Comparison of ENCODE assay signal across 8 mouse cellular contexts in genomic region chr15:100614218-100614995, GRCm38 (mm10). TPM values are rescaled to one million over a fixed set of nuclear protein-coding genes. Genes with fewer than 3 reads are reported as not detected.
DNase-seq lines count a peak whose midpoint lies in the region; ATAC-seq and TF ChIP-seq lines count a peak whose summit lies in the region.

No protein-coding gene starts in this region.

- WGBS in heart, embryonic 14.5 days = 13% methylated on average over 43 of the region's 43 CpGs
- WGBS in bone marrow, adult 2 months = 13% methylated on average over 43 of the region's 43 CpGs
- 12% methylated on average over 43 of the region's 43 CpGs for WGBS in hindbrain, embryonic 12.5 days
- WGBS in midbrain, embryonic 10.5 days = 11% methylated on average over 43 of the region's 43 CpGs

- ATAC-seq in heart, embryonic 14.5 days (ENCODE audit: insufficient number of reproducible peaks, insufficient read depth, low FRiP score, low read depth) = no peak; the same call in 1 of the 2 replicates
- ATAC-seq in hindbrain, embryonic 12.5 days (ENCODE audit: low FRiP score) = no peak; the same call in 1 of the 2 replicates

- H3K4me3 ChIP-seq in heart, embryonic 14.5 days (ENCODE audit: control insufficient read depth in 1 of 2, insufficient read depth in 1 of 2, low read depth in 1 of 2, low read length in 2 of 2) = peak overlapping the region; percentile 59 to 95
- peak overlapping the region; percentile 91 for H3K4me3 ChIP-seq in bone marrow, adult 2 months (replicated peaks; ENCODE audit: control insufficient read depth, low read depth, low read length)
- H3K4me3 ChIP-seq in hindbrain, embryonic 12.5 days = peak overlapping the region; percentile 86
- peak overlapping the region; percentile 92 for H3K4me3 ChIP-seq in midbrain, embryonic 10.5 days

- H3K9me3 ChIP-seq in heart, embryonic 14.5 days (ENCODE audit: control insufficient read depth, low read length) = no peaks in the 10 kb centered on the region
- no peaks in the 10 kb centered on the region for H3K9me3 ChIP-seq in hindbrain, embryonic 12.5 days (replicated peaks)
- no peaks in the 10 kb centered on the region for H3K9me3 ChIP-seq in midbrain, embryonic 10.5 days (replicated peaks)

- H3K4me2 ChIP-seq in heart, embryonic 14.5 days (ENCODE audit: low read length) = peak overlapping the region; percentile 78
- H3K4me2 ChIP-seq in hindbrain, embryonic 12.5 days (replicated peaks) = peak overlapping the region; percentile 75

- H3K4me1 ChIP-seq in heart, embryonic 14.5 days (ENCODE audit: control insufficient read depth in 2 of 2, insufficient read depth in 2 of 2, low read length in 2 of 2) = peaks cover 8 to 16% of the 10 kb centered on the region in 2 experiments
- H3K4me1 ChIP-seq in bone marrow, adult 2 months (ENCODE audit: control insufficient read depth, insufficient read depth, low read length) = peaks cover 5% of the 10 kb centered on the region; the same call in 1 of the 2 replicates
- peaks cover 20% of the 10 kb centered on the region for H3K4me1 ChIP-seq in hindbrain, embryonic 12.5 days
- H3K4me1 ChIP-seq in midbrain, embryonic 10.5 days = peaks cover 36% of the 10 kb centered on the region

- peak overlapping the region; percentile 82 to 99 for H3K27ac ChIP-seq in heart, embryonic 14.5 days (replicated peaks in 1 of 2; ENCODE audit: control insufficient read depth in 1 of 2, insufficient read depth in 1 of 2, low read depth in 2 of 2, low read length in 2 of 2)
- peak overlapping the region; percentile 96 for H3K27ac ChIP-seq in bone marrow, adult 2 months (ENCODE audit: control insufficient read depth, insufficient read depth, low read depth, low read length, poor library complexity)
- peak overlapping the region; percentile 97 for H3K27ac ChIP-seq in hindbrain, embryonic 12.5 days
- peak overlapping the region; percentile 97 for H3K27ac ChIP-seq in midbrain, embryonic 10.5 days (replicated peaks)

- peaks cover 25% of the 10 kb centered on the region for H3K36me3 ChIP-seq in heart, embryonic 14.5 days (ENCODE audit: control insufficient read depth, insufficient read depth, low read length)
- peaks cover 17% of the 10 kb centered on the region for H3K36me3 ChIP-seq in hindbrain, embryonic 12.5 days
- peaks cover 24% of the 10 kb centered on the region for H3K36me3 ChIP-seq in midbrain, embryonic 10.5 days

- DNase-seq in heart, adult 18-20 months = no peak
- DNase-seq in A20 (ENCODE audit: low read depth, low spot score) = peak; percentile 96
- DNase-seq in midbrain, embryonic 10.5 days (ENCODE audit: low spot score) = no peak
- DNase-seq in layer of hippocampus, adult 9-10 months (ENCODE audit: low spot score) = no peak
- DNase-seq in cerebellum, postnatal 14 days = no peak

- no peak for TF ChIP-seq POLR2A in bone marrow, adult 2 months (IDR thresholded peaks at IDR 0.05; ENCODE audit: borderline replicate concordance, control insufficient read depth, low read depth, low read length)

- H3K9ac ChIP-seq in heart, embryonic 14.5 days (ENCODE audit: low read length) = peak overlapping the region; percentile 79
- H3K9ac ChIP-seq in hindbrain, embryonic 12.5 days = peak overlapping the region; percentile 89

- no peaks in the 10 kb centered on the region for H3K27me3 ChIP-seq in heart, embryonic 14.5 days (ENCODE audit: control insufficient read depth, insufficient read depth, low read length)
- no peaks in the 10 kb centered on the region; the same call in 1 of the 2 replicates for H3K27me3 ChIP-seq in hindbrain, embryonic 12.5 days
- H3K27me3 ChIP-seq in midbrain, embryonic 10.5 days (ENCODE audit: low read depth, poor library complexity, severe bottlenecking) = peaks cover 25% of the 10 kb centered on the region

- TF ChIP-seq CTCF in bone marrow, adult 2 months (IDR thresholded peaks at IDR 0.05; ENCODE audit: control insufficient read depth, insufficient read depth, low read length) = no peak

RNA-seq across cellular contexts. Expression of gene Dazap2, which starts 0.7 kb away (rescaled TPM):
- polyA plus RNA-seq in heart, embryonic 14.5 days (2014; fragmentation: Nextera tagmentation; extraction: Ambion mirVana) = 253 and 254 TPM in 2 replicates
- 100 to 1,000 TPM; 152 to 194 TPM for total RNA-seq in heart, adult 18-20 months (2021)
- polyA plus RNA-seq in bone marrow, adult 2 months (2011; ENCODE audit: insufficient read depth, insufficient read length, low replicate concordance, missing spikeins) = 121 and 138 TPM in 2 replicates
- 168 and 176 TPM in 2 replicates for polyA plus RNA-seq in hindbrain, embryonic 12.5 days (2016; fragmentation: Nextera tagmentation; extraction: Ambion mirVana)
- 231 and 250 TPM in 2 replicates for polyA plus RNA-seq in midbrain, embryonic 10.5 days (2016; fragmentation: Nextera tagmentation; extraction: Ambion mirVana)

RNA-seq across cellular contexts. Expression of gene Pou6f1, which starts 14.6 kb away (rescaled TPM):
- 7.1 and 8.2 TPM in 2 replicates for polyA plus RNA-seq in heart, embryonic 14.5 days (2014; fragmentation: Nextera tagmentation; extraction: Ambion mirVana)
- total RNA-seq in heart, adult 18-20 months (2021) = 10 to 100 TPM; 11.1 to 14.2 TPM
- polyA plus RNA-seq in bone marrow, adult 2 months (2011; ENCODE audit: insufficient read depth, insufficient read length, low replicate concordance, missing spikeins) = 5.9 and 7.7 TPM in 2 replicates
- 28.9 and 38.6 TPM in 2 replicates for polyA plus RNA-seq in hindbrain, embryonic 12.5 days (2016; fragmentation: Nextera tagmentation; extraction: Ambion mirVana)
- polyA plus RNA-seq in midbrain, embryonic 10.5 days (2016; fragmentation: Nextera tagmentation; extraction: Ambion mirVana) = 4.7 and 10.0 TPM in 2 replicates

RNA-seq across cellular contexts. Expression of gene Smagp, which starts 22.3 kb away (rescaled TPM):
- 14.5 and 18.7 TPM in 2 replicates for polyA plus RNA-seq in heart, embryonic 14.5 days (2014; fragmentation: Nextera tagmentation; extraction: Ambion mirVana)
- 10 to 100 TPM; 11.3 to 18.5 TPM for total RNA-seq in heart, adult 18-20 months (2021)
- 7.3 and 8.7 TPM in 2 replicates for polyA plus RNA-seq in bone marrow, adult 2 months (2011; ENCODE audit: insufficient read depth, insufficient read length, low replicate concordance, missing spikeins)
- polyA plus RNA-seq in hindbrain, embryonic 12.5 days (2016; fragmentation: Nextera tagmentation; extraction: Ambion mirVana) = 5.0 and 5.6 TPM in 2 replicates
- polyA plus RNA-seq in midbrain, embryonic 10.5 days (2016; fragmentation: Nextera tagmentation; extraction: Ambion mirVana) = 3.9 and 4.7 TPM in 2 replicates

RNA-seq across cellular contexts. Expression of gene Bin2, which starts 54.9 kb away (rescaled TPM):
- 1.9 and 2.8 TPM in 2 replicates for polyA plus RNA-seq in heart, embryonic 14.5 days (2014; fragmentation: Nextera tagmentation; extraction: Ambion mirVana)
- total RNA-seq in heart, adult 18-20 months (2021) = 1 to 10 TPM; 1.6 to 5.1 TPM
- 72.6 and 139 TPM in 2 replicates for polyA plus RNA-seq in bone marrow, adult 2 months (2011; ENCODE audit: insufficient read depth, insufficient read length, low replicate concordance, missing spikeins)
- 3.0 and 3.4 TPM in 2 replicates for polyA plus RNA-seq in hindbrain, embryonic 12.5 days (2016; fragmentation: Nextera tagmentation; extraction: Ambion mirVana)
- polyA plus RNA-seq in midbrain, embryonic 10.5 days (2016; fragmentation: Nextera tagmentation; extraction: Ambion mirVana) = 3.2 and 5.0 TPM in 2 replicates
